Mouse (Mus musculus): ENCODE measurements around the gene Brd7. TPM values are rescaled to one million over a fixed set of nuclear protein-coding genes. Genes with fewer than 3 reads are reported as not detected.

Gene Brd7
- polyA plus RNA-seq, 1 experiment from 2014 or later, result 69.3 TPM

DNA sequence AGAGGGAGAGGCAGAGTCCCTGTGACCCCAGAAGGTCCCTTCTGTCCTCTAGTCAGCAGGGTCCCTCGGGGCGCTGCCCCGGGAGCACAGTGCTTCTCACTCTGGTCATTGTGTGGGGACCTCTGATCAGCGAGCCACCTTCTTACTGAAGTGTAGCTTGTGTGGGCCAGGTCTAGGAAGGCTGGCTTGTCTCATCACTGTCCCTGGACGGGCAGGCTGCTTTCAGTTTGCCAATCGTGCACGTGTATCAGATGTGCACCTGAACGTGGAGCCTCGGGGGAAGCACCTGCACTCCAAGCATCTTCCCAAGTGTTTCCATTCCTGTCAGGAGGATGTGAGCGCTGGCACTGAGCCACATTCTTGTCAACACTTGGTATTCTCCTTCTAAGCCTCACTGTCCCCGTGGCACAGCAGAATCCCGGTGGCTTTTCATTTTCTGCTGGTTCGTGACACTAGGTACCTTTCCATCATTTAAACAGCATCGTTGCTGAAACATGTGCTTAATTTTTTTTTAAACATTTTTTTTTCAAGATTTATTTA lies 75.5 kb downstream of the Brd7 start:
- Histone ChIP-seq H3K9ac (no peak overlapping the region), H3K4me3 (no peak overlapping the region), H3K36me3 (no peaks in the 10 kb centered on the region), H3K9me3 (no peaks in the 10 kb centered on the region), H3K4me1 (replicated peaks) (peaks cover 4% of the 10 kb centered on the region), H3K4me2 (no peak overlapping the region), H3K27me3 (no peaks in the 10 kb centered on the region), H3K27ac (no peak overlapping the region)
- 87% methylated on average over 14 of the region's 14 CpGs for WGBS
- no peak for ATAC-seq (ENCODE audit: low FRiP score)

DNA sequence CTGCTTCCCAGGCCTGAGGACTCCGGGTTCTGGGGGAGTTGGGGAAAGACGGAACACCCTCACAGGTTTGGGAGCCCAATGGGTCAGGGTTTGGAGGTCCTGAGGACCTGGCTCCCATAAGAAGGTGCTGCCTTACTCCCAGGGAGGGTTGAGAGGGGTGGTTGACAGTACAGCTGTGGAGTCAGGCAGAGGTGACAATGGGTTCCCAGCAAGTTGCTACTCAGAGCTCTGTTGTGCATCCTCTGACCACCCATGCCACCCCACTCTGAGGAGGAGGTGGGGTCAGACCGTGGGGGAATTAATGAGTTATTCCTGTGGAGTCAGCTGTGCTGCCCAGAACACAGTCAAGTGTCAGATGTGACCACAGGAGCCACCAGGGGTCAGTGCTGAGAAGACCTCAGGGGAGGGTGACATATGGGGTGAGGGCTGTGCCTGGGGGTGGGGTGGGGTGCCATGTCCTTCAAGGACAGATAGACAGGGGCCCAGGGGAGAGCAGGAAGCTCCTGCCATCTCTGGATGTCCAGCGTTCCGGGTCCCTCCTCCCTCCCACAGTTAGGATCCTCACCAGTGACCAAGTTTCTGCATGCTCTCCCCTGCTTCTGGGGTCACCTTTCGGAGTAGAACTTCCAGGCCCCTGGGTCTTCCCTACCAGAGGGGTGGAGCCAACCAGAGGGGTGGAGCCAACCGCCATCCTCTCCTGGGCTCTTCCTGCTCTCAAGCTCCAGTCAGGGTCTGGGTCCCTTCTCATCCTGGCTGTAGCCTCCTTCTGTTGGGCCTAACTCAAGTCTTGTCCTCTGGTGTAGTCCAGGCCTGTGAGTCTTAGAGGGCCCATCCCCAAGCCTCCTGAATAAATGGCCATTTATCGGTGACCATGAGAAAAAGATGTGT lies 76.3 kb downstream of the Brd7 start:
- H3K4me2 ChIP-seq, result no peak overlapping the region
- no peak overlapping the region for H3K4me3 ChIP-seq
- H3K4me1 ChIP-seq (replicated peaks), result peaks cover 4% of the 10 kb centered on the region
- no peak overlapping the region for H3K9ac ChIP-seq
- H3K9me3 ChIP-seq, result no peaks in the 10 kb centered on the region
- 88% methylated on average over 8 of the region's 8 CpGs for WGBS
- H3K27me3 ChIP-seq, result no peaks in the 10 kb centered on the region
- H3K36me3 ChIP-seq, result no peaks in the 10 kb centered on the region
- no peak overlapping the region for H3K27ac ChIP-seq
- no peak for ATAC-seq (ENCODE audit: low FRiP score)

DNA sequence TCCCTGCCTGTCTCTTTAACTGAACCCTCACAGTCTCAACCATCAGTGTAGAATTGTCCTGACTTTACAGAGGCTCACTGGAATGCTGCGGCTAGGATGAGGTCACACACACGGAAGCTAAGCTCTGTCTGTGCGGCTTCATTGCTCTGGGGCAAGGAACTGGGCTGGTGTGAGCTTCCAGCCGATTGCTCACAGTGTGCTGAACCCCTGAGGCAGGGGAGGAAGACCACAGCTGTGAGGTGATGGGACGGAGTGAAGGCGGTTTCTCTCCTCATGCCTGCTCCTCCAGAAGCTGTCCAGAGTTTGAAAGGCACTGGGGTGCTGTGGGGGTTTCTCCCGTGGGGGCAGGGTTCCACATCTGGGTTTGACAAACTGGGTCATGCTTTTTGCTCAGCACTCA lies 77.3 kb downstream of the Brd7 start:
- Histone ChIP-seq H3K27ac (no peak overlapping the region), H3K9ac (no peak overlapping the region), H3K27me3 (no peaks in the 10 kb centered on the region), H3K4me1 (replicated peaks) (peaks cover 4% of the 10 kb centered on the region), H3K4me2 (no peak overlapping the region), H3K36me3 (no peaks in the 10 kb centered on the region), H3K4me3 (no peak overlapping the region), H3K9me3 (no peaks in the 10 kb centered on the region)
- WGBS, result 64% methylated on average over 7 of the region's 7 CpGs
- no peak for ATAC-seq (ENCODE audit: low FRiP score)

DNA sequence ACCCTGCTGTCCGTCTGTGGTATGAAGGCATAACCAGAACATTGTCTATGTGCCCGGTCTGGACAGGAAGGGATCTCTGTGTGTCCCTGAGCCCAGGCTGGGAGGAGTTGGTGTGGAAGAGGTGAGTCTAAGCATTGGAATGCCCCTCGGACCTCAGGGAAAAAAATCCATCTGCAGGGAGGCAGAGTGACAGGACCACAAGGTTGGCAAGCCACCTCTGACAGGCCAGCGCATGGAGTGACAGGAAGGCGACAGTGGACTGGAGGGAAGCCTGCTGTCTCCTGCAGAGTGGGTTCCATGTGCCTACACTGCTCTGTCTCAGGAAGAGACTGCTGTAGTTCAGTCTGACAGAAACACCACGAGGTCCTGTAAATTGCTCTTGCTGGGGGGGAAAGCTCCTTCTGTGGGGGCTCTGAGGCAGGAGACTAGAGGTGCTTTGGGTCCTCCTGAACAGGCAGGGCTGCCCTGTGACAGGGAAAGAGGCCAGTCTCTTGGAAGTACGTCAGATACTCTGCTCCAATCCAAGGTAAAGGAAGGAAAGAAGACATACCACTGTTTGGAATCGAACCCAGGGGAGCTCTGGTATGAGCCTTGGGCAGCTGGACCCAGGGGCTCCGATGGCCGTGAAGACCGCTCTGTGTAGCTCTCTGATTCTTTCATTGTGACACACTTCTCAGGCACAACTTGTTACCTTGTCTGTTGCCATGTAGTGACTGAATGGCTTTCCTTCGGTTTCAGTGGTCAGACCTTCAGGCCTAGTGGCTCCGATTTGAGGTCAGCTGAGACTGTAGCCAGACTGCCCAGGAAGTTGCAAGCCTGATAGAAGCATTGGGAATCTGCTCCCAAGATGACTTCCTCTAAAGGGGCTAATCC lies 78.5 kb downstream of the Brd7 start:
- no peak overlapping the region for H3K4me2 ChIP-seq
- H3K9me3 ChIP-seq, result no peaks in the 10 kb centered on the region
- no peaks in the 10 kb centered on the region for H3K27me3 ChIP-seq
- ATAC-seq (ENCODE audit: low FRiP score), result no peak
- H3K36me3 ChIP-seq, result no peaks in the 10 kb centered on the region
- WGBS, result 83% methylated on average over 13 of the region's 13 CpGs
- no peak overlapping the region for H3K4me3 ChIP-seq
- no peaks in the 10 kb centered on the region; the same call in 1 of the 2 replicates for H3K4me1 ChIP-seq (replicated peaks)
- no peak overlapping the region for H3K27ac ChIP-seq
- no peak overlapping the region for H3K9ac ChIP-seq

DNA sequence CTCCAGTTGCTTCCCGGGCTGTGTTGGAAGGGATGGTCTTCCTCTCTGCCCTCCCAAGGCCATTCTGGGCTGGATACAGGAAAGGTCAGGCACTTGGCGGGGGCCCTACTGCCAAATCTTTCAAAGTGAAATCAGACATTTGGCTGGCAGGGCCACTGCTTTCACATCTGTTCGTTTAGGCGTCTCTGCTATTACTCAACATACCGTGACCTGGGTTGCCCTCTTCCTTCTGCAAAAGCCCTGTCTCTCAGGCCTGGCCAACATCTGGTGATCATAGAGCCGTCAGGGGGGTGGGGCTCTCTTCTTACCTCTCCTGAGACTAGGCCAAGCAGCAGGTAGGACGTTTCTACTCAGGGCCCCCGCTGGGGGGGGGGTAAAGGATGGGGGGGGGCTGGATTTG lies 79.3 kb downstream of the Brd7 start:
- Histone ChIP-seq H3K4me2 (no peak overlapping the region), H3K27ac (no peak overlapping the region), H3K9ac (no peak overlapping the region), H3K27me3 (no peaks in the 10 kb centered on the region), H3K36me3 (no peaks in the 10 kb centered on the region), H3K9me3 (no peaks in the 10 kb centered on the region), H3K4me3 (no peak overlapping the region), H3K4me1 (replicated peaks) (no peaks in the 10 kb centered on the region)
- 54% methylated on average over 8 of the region's 8 CpGs for WGBS
- no peak for ATAC-seq (ENCODE audit: low FRiP score)

Other genes starting within 250 kb of the Brd7 start
- gene Cnep1r1, start 243.4 kb downstream of the Brd7 start, polyA plus RNA-seq (2015; fragmentation: Nextera tagmentation; extraction: Ambion mirVana), result 43.5 and 44.4 TPM in 2 replicates
- 37.1 and 39.0 TPM in 2 replicates for gene Heatr3, start 224.3 kb downstream of the Brd7 start, polyA plus RNA-seq (2015; fragmentation: Nextera tagmentation; extraction: Ambion mirVana)
- gene Tent4b, start 163.0 kb downstream of the Brd7 start, polyA plus RNA-seq (2015; fragmentation: Nextera tagmentation; extraction: Ambion mirVana), result 9.5 and 9.9 TPM in 2 replicates
- gene Adcy7, start 89.8 kb downstream of the Brd7 start, polyA plus RNA-seq (2015; fragmentation: Nextera tagmentation; extraction: Ambion mirVana), result 2.3 and 2.7 TPM in 2 replicates
- 53.8 and 76.0 TPM in 2 replicates for gene Nkd1, start 159.2 kb upstream of the Brd7 start, polyA plus RNA-seq (2015; fragmentation: Nextera tagmentation; extraction: Ambion mirVana)

Measured in hindbrain, embryonic 13.5 days (tissue).